In genomic region chr6:50244126-50244525, GRCm38 (mm10) we compare ENCODE assay signal across 16 mouse cellular contexts.
"Had no signal": no experiment of that assay in that cellular context is flagged by ENCODE, and none has a peak within 500 bp of the region (broad histone marks: within the 10 kb centered on the region; RNA-seq: fewer than 3 reads in every experiment).

No protein-coding gene starts in this region.

- H3K27ac ChIP-seq: limb, embryonic 10.5 days; limb, embryonic 13.5 days; liver, embryonic 13.5 days; midbrain, embryonic 13.5 days had no signal

- DNase-seq: kidney, adult 18-20 months; kidney, adult 9 months; kidney, postnatal 14 days; kidney, postnatal 4 days; liver; liver, embryonic 13.5 days; lung, adult 2 months; lung, postnatal 14 days; lung, postnatal 4 days; right cerebral cortex, postnatal 14 days; right cerebral cortex, postnatal 4 days; thymus, adult 18-20 months; thymus, postnatal 36 days had no signal

- H3K9ac ChIP-seq: limb, embryonic 13.5 days; liver, embryonic 13.5 days; midbrain, embryonic 13.5 days had no signal

- H3K4me1 ChIP-seq: limb, embryonic 10.5 days; limb, embryonic 13.5 days; midbrain, embryonic 13.5 days had no signal

- H3K27me3 ChIP-seq: limb, embryonic 13.5 days; liver, embryonic 13.5 days; midbrain, embryonic 13.5 days had no signal

- H3K36me3 ChIP-seq: limb, embryonic 10.5 days; limb, embryonic 13.5 days; liver, embryonic 13.5 days; midbrain, embryonic 13.5 days had no signal

- H3K9me3 ChIP-seq: limb, embryonic 10.5 days; limb, embryonic 13.5 days; liver, embryonic 13.5 days; midbrain, embryonic 13.5 days had no signal

- H3K4me2 ChIP-seq: limb, embryonic 13.5 days; liver, embryonic 13.5 days; midbrain, embryonic 13.5 days had no signal

- H3K4me3 ChIP-seq: limb, embryonic 10.5 days; limb, embryonic 13.5 days; liver, embryonic 13.5 days; midbrain, embryonic 13.5 days had no signal

- ATAC-seq: midbrain, embryonic 13.5 days had no signal
